Comparison of ENCODE assay signal across 8 mouse cellular contexts in the genomic region with DNA sequence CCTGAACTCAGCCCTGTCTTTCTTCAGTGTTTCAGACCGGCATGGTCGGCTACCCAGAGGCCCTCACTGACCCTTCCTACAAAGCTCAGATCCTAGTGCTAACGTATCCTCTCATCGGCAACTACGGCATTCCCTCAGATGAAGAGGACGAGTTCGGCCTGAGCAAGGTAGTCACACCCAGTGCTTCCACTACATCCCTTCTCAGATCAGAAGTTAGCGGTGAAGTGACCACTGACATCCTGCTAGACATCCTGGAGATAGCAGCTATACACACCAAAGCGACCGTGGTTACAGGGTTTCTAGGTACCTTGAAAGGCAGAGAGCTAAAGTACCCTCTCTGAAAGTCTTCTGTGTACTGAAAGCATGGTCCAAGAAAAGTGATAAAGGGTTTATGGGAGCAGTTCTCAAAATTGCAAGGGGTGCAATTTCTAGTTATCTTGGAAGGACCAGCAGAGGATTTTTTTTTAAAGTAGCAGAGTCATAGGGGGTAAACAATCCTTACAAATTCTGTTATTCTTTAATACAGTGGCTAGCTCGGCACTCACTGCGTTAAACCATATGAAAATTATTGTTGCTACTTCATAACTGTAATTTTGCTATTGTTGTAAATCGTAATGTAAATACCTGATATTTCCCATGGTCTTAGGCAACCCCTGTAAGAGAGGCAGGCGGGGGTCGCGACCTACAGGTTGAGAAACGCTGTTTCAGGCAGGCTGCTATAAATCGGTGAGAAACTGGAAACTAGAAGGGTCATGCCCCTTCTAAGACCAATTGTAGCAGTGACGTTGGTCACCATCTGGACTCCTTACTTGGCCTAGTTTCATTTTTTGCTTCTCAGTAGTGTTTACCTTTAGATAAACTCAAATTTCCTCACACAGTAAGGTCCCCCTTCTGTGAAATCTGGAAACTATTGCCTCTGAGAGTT. TPM values are rescaled to one million over a fixed set of nuclear protein-coding genes. Genes with fewer than 3 reads are reported as not detected.
A peak's percentile ranks its signal among the peaks of the same experiment; 100 is the strongest.
DNase-seq lines count a peak whose midpoint lies in the region; ATAC-seq lines count a peak whose summit lies in the region.

No protein-coding gene starts in this region.

- H3K36me3 ChIP-seq in heart, embryonic 12.5 days, result peaks cover 44% of the 10 kb centered on the region
- H3K36me3 ChIP-seq in heart, embryonic 13.5 days, result peaks cover 56% of the 10 kb centered on the region
- 0 out of 2 replicates have a peak, but pooled peaks cover 3% of the 10 kb centered on the region for H3K36me3 ChIP-seq in liver, embryonic 16.5 days (ENCODE audit: control insufficient read depth, insufficient read depth)
- peaks cover 17% of the 10 kb centered on the region for H3K36me3 ChIP-seq in stomach, embryonic 15.5 days

- H3K27me3 ChIP-seq in heart, embryonic 12.5 days (replicated peaks), result no peaks in the 10 kb centered on the region
- no peaks in the 10 kb centered on the region for H3K27me3 ChIP-seq in heart, embryonic 13.5 days (replicated peaks)
- H3K27me3 ChIP-seq in liver, embryonic 16.5 days (ENCODE audit: control insufficient read depth, insufficient read depth, low read depth, low read length), result no peaks in the 10 kb centered on the region
- H3K27me3 ChIP-seq in stomach, embryonic 15.5 days (replicated peaks), result no peaks in the 10 kb centered on the region

- WGBS in heart, embryonic 12.5 days, result 24% methylated on average over 19 of the region's 19 CpGs
- whole genome bisulfite sequencing in heart, embryonic 13.5 days, result 26% methylated on average over 19 of the region's 19 CpGs
- WGBS in liver, embryonic 16.5 days (ENCODE audit: insufficient replicate concordance), result 15% methylated on average over 19 of the region's 19 CpGs
- 15% methylated on average over 19 of the region's 19 CpGs for WGBS in stomach, embryonic 15.5 days

- intact Hi-C loops in heart, postnatal 25 days (cut with DNase I), result loop anchor here (2.0 kb wide), 1 partner anchor 55 kb away; no protein-coding TSS in a partner anchor

- peaks cover 8% of the 10 kb centered on the region for H3K4me1 ChIP-seq in heart, embryonic 12.5 days (replicated peaks)
- H3K4me1 ChIP-seq in heart, embryonic 13.5 days, result peaks cover 16% of the 10 kb centered on the region
- peaks cover 13% of the 10 kb centered on the region for H3K4me1 ChIP-seq in liver, embryonic 16.5 days (ENCODE audit: control insufficient read depth, low read depth, low read length)
- H3K4me1 ChIP-seq in stomach, embryonic 15.5 days, result peaks cover 9% of the 10 kb centered on the region; the same call in 1 of the 2 replicates

- peak overlapping the region; percentile 88 for H3K9ac ChIP-seq in heart, embryonic 12.5 days
- H3K9ac ChIP-seq in heart, embryonic 13.5 days, result peak overlapping the region; percentile 91
- peak overlapping the region; percentile 58 for H3K9ac ChIP-seq in liver, embryonic 16.5 days (ENCODE audit: low read depth, low read length)
- H3K9ac ChIP-seq in stomach, embryonic 15.5 days, result peak overlapping the region; percentile 60

- DNase-seq in heart, postnatal 25 days (ENCODE audit: low spot score), result no peak
- peak; percentile 15 for DNase-seq in MN1 (ENCODE audit: low spot score)
- no peak for DNase-seq in frontal cortex, adult 2 months (ENCODE audit: extremely low spot score in 1 of 2, low spot score in 1 of 2)
- no peak for DNase-seq in ovary, postnatal 14 days (ENCODE audit: low spot score)

- H3K27ac ChIP-seq in heart, embryonic 12.5 days (ENCODE audit: poor library complexity, severe bottlenecking), result peak overlapping the region; percentile 74; the same call in 1 of the 2 replicates
- peak overlapping the region; percentile 76 for H3K27ac ChIP-seq in heart, embryonic 13.5 days (replicated peaks)
- H3K27ac ChIP-seq in liver, embryonic 16.5 days (ENCODE audit: low read length), result no peak overlapping the region
- H3K27ac ChIP-seq in stomach, embryonic 15.5 days, result peak overlapping the region; percentile 63; the same call in 1 of the 2 replicates

- ATAC-seq in heart, embryonic 12.5 days (ENCODE audit: insufficient number of reproducible peaks, low FRiP score), result peak; percentile 38; the same call in 1 of the 2 replicates
- no peak for ATAC-seq in heart, embryonic 13.5 days (ENCODE audit: extremely low read depth, insufficient number of reproducible peaks, low FRiP score, low TSS enrichment)
- no peak; the same call in 1 of the 2 replicates for ATAC-seq in liver, embryonic 16.5 days (ENCODE audit: low read depth)
- ATAC-seq in stomach, embryonic 15.5 days (ENCODE audit: insufficient read depth, low FRiP score, low read depth), result peak; percentile 3; the same call in 1 of the 2 replicates

- H3K9me3 ChIP-seq in heart, embryonic 12.5 days (replicated peaks), result no peaks in the 10 kb centered on the region
- no peaks in the 10 kb centered on the region for H3K9me3 ChIP-seq in heart, embryonic 13.5 days
- H3K9me3 ChIP-seq in liver, embryonic 16.5 days (replicated peaks; ENCODE audit: control insufficient read depth, low read length), result no peaks in the 10 kb centered on the region
- no peaks in the 10 kb centered on the region for H3K9me3 ChIP-seq in stomach, embryonic 15.5 days

- H3K4me3 ChIP-seq in heart, embryonic 12.5 days, result peak overlapping the region; percentile 72
- H3K4me3 ChIP-seq in heart, embryonic 13.5 days, result peak overlapping the region; percentile 67
- peak overlapping the region; percentile 60 for H3K4me3 ChIP-seq in liver, embryonic 16.5 days (ENCODE audit: low read depth, low read length)
- peak overlapping the region; percentile 59 for H3K4me3 ChIP-seq in stomach, embryonic 15.5 days (replicated peaks)

- H3K4me2 ChIP-seq in heart, embryonic 12.5 days, result peak overlapping the region; percentile 89
- peak overlapping the region; percentile 94 for H3K4me2 ChIP-seq in heart, embryonic 13.5 days
- H3K4me2 ChIP-seq in liver, embryonic 16.5 days (ENCODE audit: low read depth, low read length), result peak overlapping the region; percentile 84
- H3K4me2 ChIP-seq in stomach, embryonic 15.5 days, result peak overlapping the region; percentile 85

RNA-seq across cellular contexts. Expression of a gene that starts 0.9 kb away (rescaled TPM):
- 38.4 and 39.2 TPM in 2 replicates for polyA plus RNA-seq in heart, embryonic 12.5 days (2016; fragmentation: Nextera tagmentation; extraction: Ambion mirVana)
- total RNA-seq in heart, postnatal 25 days (2021), result 10 to 100 TPM; 14.4 to 15.5 TPM
- 17.8 and 20.9 TPM in 2 replicates for polyA plus RNA-seq in heart, embryonic 13.5 days (2015; fragmentation: Nextera tagmentation; extraction: Ambion mirVana)
- polyA plus RNA-seq in liver, embryonic 16.5 days (2015; fragmentation: Nextera tagmentation; extraction: Ambion mirVana), result 13.0 and 14.2 TPM in 2 replicates
- 23.0 and 26.7 TPM in 2 replicates for polyA plus RNA-seq in stomach, embryonic 15.5 days (2015; fragmentation: Nextera tagmentation; extraction: Ambion mirVana)
- polyA plus RNA-seq in frontal cortex, adult 2 months (2012; rRNA removed), result 14.8 and 18.0 TPM in 2 replicates

RNA-seq across cellular contexts. Expression of a gene that starts 6.8 kb away (rescaled TPM):
- polyA plus RNA-seq in heart, embryonic 12.5 days (2016; fragmentation: Nextera tagmentation; extraction: Ambion mirVana), result 7.9 and 8.0 TPM in 2 replicates
- 10 to 100 TPM in 1 of 2 experiments, 1 to 10 TPM in 1; 9.9 to 10.5 TPM for total RNA-seq in heart, postnatal 25 days (2021)
- 6.9 and 7.2 TPM in 2 replicates for polyA plus RNA-seq in heart, embryonic 13.5 days (2015; fragmentation: Nextera tagmentation; extraction: Ambion mirVana)
- polyA plus RNA-seq in liver, embryonic 16.5 days (2015; fragmentation: Nextera tagmentation; extraction: Ambion mirVana), result 3.1 and 4.8 TPM in 2 replicates
- 8.9 and 10.4 TPM in 2 replicates for polyA plus RNA-seq in stomach, embryonic 15.5 days (2015; fragmentation: Nextera tagmentation; extraction: Ambion mirVana)
- polyA plus RNA-seq in frontal cortex, adult 2 months (2012; rRNA removed), result 33.1 and 35.2 TPM in 2 replicates

RNA-seq across cellular contexts. Expression of a gene that starts 7.4 kb away (rescaled TPM):
- polyA plus RNA-seq in heart, embryonic 12.5 days (2016; fragmentation: Nextera tagmentation; extraction: Ambion mirVana), result 102 and 107 TPM in 2 replicates
- 10 to 100 TPM; 44.1 to 47.0 TPM for total RNA-seq in heart, postnatal 25 days (2021)
- 119 and 124 TPM in 2 replicates for polyA plus RNA-seq in heart, embryonic 13.5 days (2015; fragmentation: Nextera tagmentation; extraction: Ambion mirVana)
- 63.8 and 67.9 TPM in 2 replicates for polyA plus RNA-seq in liver, embryonic 16.5 days (2015; fragmentation: Nextera tagmentation; extraction: Ambion mirVana)
- polyA plus RNA-seq in stomach, embryonic 15.5 days (2015; fragmentation: Nextera tagmentation; extraction: Ambion mirVana), result 151 and 157 TPM in 2 replicates
- 175 TPM in 2 replicates for polyA plus RNA-seq in frontal cortex, adult 2 months (2012; rRNA removed)

RNA-seq across cellular contexts. Expression of a gene that starts 50.6 kb away (rescaled TPM):
- not detected in 2 replicates for polyA plus RNA-seq in heart, embryonic 12.5 days (2016; fragmentation: Nextera tagmentation; extraction: Ambion mirVana)
- not detected for total RNA-seq in heart, postnatal 25 days (2021)
- not detected in 2 replicates for polyA plus RNA-seq in heart, embryonic 13.5 days (2015; fragmentation: Nextera tagmentation; extraction: Ambion mirVana)
- not detected in 2 replicates for polyA plus RNA-seq in liver, embryonic 16.5 days (2015; fragmentation: Nextera tagmentation; extraction: Ambion mirVana)
- polyA plus RNA-seq in stomach, embryonic 15.5 days (2015; fragmentation: Nextera tagmentation; extraction: Ambion mirVana), result not detected in 2 replicates
- polyA plus RNA-seq in frontal cortex, adult 2 months (2012; rRNA removed), result not detected in 2 replicates

RNA-seq across cellular contexts. Expression of a gene that starts 52.6 kb away (rescaled TPM):
- polyA plus RNA-seq in heart, embryonic 12.5 days (2016; fragmentation: Nextera tagmentation; extraction: Ambion mirVana), result 0.39 and 0.47 TPM in 2 replicates
- total RNA-seq in heart, postnatal 25 days (2021), result not detected
- polyA plus RNA-seq in heart, embryonic 13.5 days (2015; fragmentation: Nextera tagmentation; extraction: Ambion mirVana), result 0.21 and 0.69 TPM in 2 replicates
- 0.39 and 0.48 TPM in 2 replicates for polyA plus RNA-seq in liver, embryonic 16.5 days (2015; fragmentation: Nextera tagmentation; extraction: Ambion mirVana)
- polyA plus RNA-seq in stomach, embryonic 15.5 days (2015; fragmentation: Nextera tagmentation; extraction: Ambion mirVana), result 0.26 and 0.37 TPM in 2 replicates
- 140 and 173 TPM in 2 replicates for polyA plus RNA-seq in frontal cortex, adult 2 months (2012; rRNA removed)

Comparison
In these comparisons a context has a peak if more than half of its experiments do, and no peak if none do; other contexts are left out.
1. ATAC-seq: peak in heart, embryonic 12.5 days (single experiment) and stomach, embryonic 15.5 days (single experiment); none in heart, embryonic 13.5 days (single experiment) and liver, embryonic 16.5 days (single experiment).
2. Peak in every context shown above with its lines, with median percentiles within 50 percentile points of each other: H3K4me2 ChIP-seq, H3K4me3 ChIP-seq and H3K9ac ChIP-seq.